Mouse (Mus musculus): ENCODE measurements at regions not wholly inside any gene's neighbourhood (a gene's known extent, or its start where the extent isn't known, plus 50 kb on each side); places are given as distances from the start of the nearest gene placed in this dataset.

- H3K9ac ChIP-seq: no peak overlapping the region
- 66% methylated on average over 2 of the region's 2 CpGs for WGBS (ENCODE audit: insufficient replicate concordance)
- no peak overlapping the region for H3K4me3 ChIP-seq (replicated peaks)
- H3K4me2 ChIP-seq: no peak overlapping the region
- ATAC-seq (ENCODE audit: insufficient read depth): no peak
- H3K4me1 ChIP-seq (replicated peaks): no peaks in the 10 kb centered on the region
- no peaks in the 10 kb centered on the region for H3K36me3 ChIP-seq (replicated peaks)
- H3K27me3 ChIP-seq: no peaks in the 10 kb centered on the region
- H3K9me3 ChIP-seq (replicated peaks): no peaks in the 10 kb centered on the region
- H3K27ac ChIP-seq (replicated peaks): no peak overlapping the region
Observed at GRCm38 (mm10) chr13:111183293-111183692, 71.5 kb upstream of the Actbl2 start.

- Histone ChIP-seq H3K9me3 (replicated peaks) (no peaks in the 10 kb centered on the region), H3K4me1 (replicated peaks) (no peaks in the 10 kb centered on the region), H3K4me2 (no peak overlapping the region), H3K36me3 (replicated peaks) (no peaks in the 10 kb centered on the region), H3K9ac (no peak overlapping the region), H3K4me3 (replicated peaks) (no peak overlapping the region), H3K27me3 (no peaks in the 10 kb centered on the region), H3K27ac (replicated peaks) (no peak overlapping the region)
- no peak for ATAC-seq (ENCODE audit: insufficient read depth)
- WGBS (ENCODE audit: insufficient replicate concordance): 51% methylated on average over 4 of the region's 4 CpGs
Observed at GRCm38 (mm10) chr13:111185799-111186198, 69.0 kb upstream of the Actbl2 start.

- Histone ChIP-seq H3K4me3 (replicated peaks) (no peak overlapping the region), H3K9me3 (replicated peaks) (no peaks in the 10 kb centered on the region)
Observed at GRCm38 (mm10) chr13:111186833-111187232, 68.0 kb upstream of the Actbl2 start.

GRCm38 (mm10) chr13:111193919-111194318 is 60.9 kb upstream of the Actbl2 start:
- Histone ChIP-seq H3K9ac (no peak overlapping the region), H3K4me2 (no peak overlapping the region), H3K27me3 (no peaks in the 10 kb centered on the region), H3K4me3 (replicated peaks) (no peak overlapping the region), H3K4me1 (replicated peaks) (no peaks in the 10 kb centered on the region), H3K27ac (replicated peaks) (no peak overlapping the region), H3K9me3 (replicated peaks) (no peaks in the 10 kb centered on the region), H3K36me3 (replicated peaks) (no peaks in the 10 kb centered on the region)
- 37% methylated on average over 2 of the region's 2 CpGs for WGBS (ENCODE audit: insufficient replicate concordance)
- no peak for ATAC-seq (ENCODE audit: insufficient read depth)

More at GRCm38 (mm10) chr13:111186833-111187232, 68.0 kb upstream of the Actbl2 start:
- Histone ChIP-seq H3K27ac (replicated peaks) (no peak overlapping the region), H3K36me3 (replicated peaks) (no peaks in the 10 kb centered on the region), H3K4me1 (replicated peaks) (no peaks in the 10 kb centered on the region), H3K4me2 (no peak overlapping the region), H3K9ac (no peak overlapping the region), H3K27me3 (no peaks in the 10 kb centered on the region)
- WGBS (ENCODE audit: insufficient replicate concordance): 64% methylated on average over 2 of the region's 2 CpGs
- ATAC-seq (ENCODE audit: insufficient read depth): no peak

- WGBS (ENCODE audit: insufficient replicate concordance): 58% methylated on average over 7 of the region's 7 CpGs
- Histone ChIP-seq H3K4me2 (no peak overlapping the region), H3K9ac (no peak overlapping the region), H3K4me3 (replicated peaks) (no peak overlapping the region), H3K27ac (replicated peaks) (no peak overlapping the region), H3K36me3 (replicated peaks) (no peaks in the 10 kb centered on the region), H3K4me1 (replicated peaks) (no peaks in the 10 kb centered on the region), H3K9me3 (replicated peaks) (no peaks in the 10 kb centered on the region), H3K27me3 (no peaks in the 10 kb centered on the region)
- ATAC-seq (ENCODE audit: insufficient read depth): no peak
Observed at GRCm38 (mm10) chr13:111194337-111194736, 60.5 kb upstream of the Actbl2 start.

- no peak for ATAC-seq (ENCODE audit: insufficient read depth)
- no peaks in the 10 kb centered on the region for H3K27me3 ChIP-seq
- H3K4me2 ChIP-seq: no peak overlapping the region
- no peaks in the 10 kb centered on the region for H3K36me3 ChIP-seq (replicated peaks)
- H3K9me3 ChIP-seq (replicated peaks): no peaks in the 10 kb centered on the region
- WGBS (ENCODE audit: insufficient replicate concordance): 35% methylated on average over 3 of the region's 3 CpGs
- H3K4me3 ChIP-seq (replicated peaks): no peak overlapping the region
- no peak overlapping the region for H3K9ac ChIP-seq
- no peaks in the 10 kb centered on the region for H3K4me1 ChIP-seq (replicated peaks)
- no peak overlapping the region for H3K27ac ChIP-seq (replicated peaks)
Observed at GRCm38 (mm10) chr13:111201532-111201931, 53.3 kb upstream of the Actbl2 start.

GRCm38 (mm10) chr13:111204580-111205285 is 50.1 kb upstream of the Actbl2 start:
- H3K27ac ChIP-seq (replicated peaks): no peak overlapping the region
- H3K4me2 ChIP-seq: no peak overlapping the region
- H3K4me1 ChIP-seq (replicated peaks): no peaks in the 10 kb centered on the region
- 65% methylated on average over 11 of the region's 11 CpGs for WGBS (ENCODE audit: insufficient replicate concordance)
- H3K9me3 ChIP-seq (replicated peaks): no peaks in the 10 kb centered on the region
- H3K9ac ChIP-seq: no peak overlapping the region
- no peaks in the 10 kb centered on the region for H3K36me3 ChIP-seq (replicated peaks)
- H3K4me3 ChIP-seq (replicated peaks): no peak overlapping the region
- no peaks in the 10 kb centered on the region for H3K27me3 ChIP-seq
- no peak for ATAC-seq (ENCODE audit: insufficient read depth)
